In the genomic region with DNA sequence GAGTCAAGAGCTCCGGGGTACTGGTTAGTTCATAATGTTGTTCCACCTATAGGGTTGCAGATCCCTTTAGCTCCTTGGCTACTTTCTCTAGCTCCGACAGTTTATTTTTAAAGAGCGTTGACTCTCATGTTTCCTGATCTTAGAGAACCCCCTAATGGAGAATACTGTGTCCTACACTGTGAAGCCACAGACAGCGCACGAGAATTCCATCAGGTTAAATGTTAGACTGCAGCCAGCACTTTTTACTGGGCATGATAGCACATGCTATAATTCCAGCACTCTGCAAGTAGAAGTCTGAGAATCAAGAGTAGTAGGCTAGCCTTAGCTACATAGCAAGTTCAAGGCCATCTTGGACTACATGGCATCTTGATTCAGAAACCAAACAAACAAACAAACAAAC, we compare ENCODE assay signal across 8 mouse cellular contexts. TPM values are rescaled to one million over a fixed set of nuclear protein-coding genes. Genes with fewer than 3 reads are reported as not detected.
DNase-seq lines count a peak whose midpoint lies in the region; ATAC-seq lines count a peak whose summit lies in the region.

No protein-coding gene starts in this region.

- peak; percentile 84 for ATAC-seq in cerebellum, adult (ENCODE audit: insufficient number of reproducible peaks, low FRiP score, low TSS enrichment)
- ATAC-seq in neural tube, embryonic 11.5 days (ENCODE audit: insufficient read depth, low FRiP score, low TSS enrichment), result no peak
- peak; percentile 90 for ATAC-seq in hindbrain, embryonic 15.5 days (ENCODE audit: low FRiP score, low read depth)

- no peak overlapping the region for H3K4me3 ChIP-seq in neural tube, embryonic 11.5 days (ENCODE audit: low read depth, low read length)
- H3K4me3 ChIP-seq in hindbrain, embryonic 15.5 days, result no peak overlapping the region

- H3K4me2 ChIP-seq in neural tube, embryonic 11.5 days (ENCODE audit: low read depth), result no peak overlapping the region
- H3K4me2 ChIP-seq in hindbrain, embryonic 15.5 days, result no peak overlapping the region

- no peak for DNase-seq in cerebellum, postnatal 4 days (ENCODE audit: low spot score in 2 of 2)
- DNase-seq in neural tube, embryonic 11.5 days (ENCODE audit: low spot score), result peak; percentile 45
- DNase-seq in neural tube, embryonic 10.5 days (ENCODE audit: extremely low spot score, low spot score), result no peak
- DNase-seq in lung, postnatal 25 days (ENCODE audit: low spot score), result peak; percentile 48
- peak; percentile 29 for DNase-seq in yolk sac, embryonic 10.5 days (ENCODE audit: low spot score)
- DNase-seq in frontal cortex, postnatal 10 days (ENCODE audit: low spot score in 2 of 2), result no peak

- H3K9me3 ChIP-seq in neural tube, embryonic 11.5 days (ENCODE audit: control insufficient read depth, low read length), result no peaks in the 10 kb centered on the region
- H3K9me3 ChIP-seq in hindbrain, embryonic 15.5 days, result no peaks in the 10 kb centered on the region

- H3K36me3 ChIP-seq in neural tube, embryonic 11.5 days (ENCODE audit: control insufficient read depth, insufficient read depth, low read length), result no peaks in the 10 kb centered on the region
- no peaks in the 10 kb centered on the region for H3K36me3 ChIP-seq in hindbrain, embryonic 15.5 days

- H3K9ac ChIP-seq in neural tube, embryonic 11.5 days (ENCODE audit: low read length), result no peak overlapping the region
- no peak overlapping the region for H3K9ac ChIP-seq in hindbrain, embryonic 15.5 days

- no peaks in the 10 kb centered on the region for H3K4me1 ChIP-seq in neural tube, embryonic 11.5 days (ENCODE audit: control insufficient read depth, insufficient read depth, low read length)
- H3K4me1 ChIP-seq in hindbrain, embryonic 15.5 days (replicated peaks), result no peaks in the 10 kb centered on the region

- H3K27me3 ChIP-seq in neural tube, embryonic 11.5 days (ENCODE audit: control insufficient read depth, insufficient read depth, low read length), result no peaks in the 10 kb centered on the region
- H3K27me3 ChIP-seq in hindbrain, embryonic 15.5 days, result no peaks in the 10 kb centered on the region

- WGBS in neural tube, embryonic 11.5 days, result 45% methylated on average over 5 of the region's 5 CpGs
- WGBS in hindbrain, embryonic 15.5 days, result 38% methylated on average over 5 of the region's 5 CpGs

- no peak overlapping the region for H3K27ac ChIP-seq in neural tube, embryonic 11.5 days (ENCODE audit: low read depth, low read length)
- no peak overlapping the region for H3K27ac ChIP-seq in hindbrain, embryonic 15.5 days (replicated peaks)

RNA-seq across cellular contexts. Expression of a gene that starts 24.8 kb away (rescaled TPM):
- polyA plus RNA-seq in neural tube, embryonic 11.5 days (2014; fragmentation: Nextera tagmentation; extraction: Ambion mirVana), result 36.4 and 37.7 TPM in 2 replicates
- polyA plus RNA-seq in hindbrain, embryonic 15.5 days (2015; fragmentation: Nextera tagmentation; extraction: Ambion mirVana), result 37.7 and 38.8 TPM in 2 replicates

Comparison
In these comparisons a context has a peak if more than half of its experiments do, and no peak if none do; other contexts are left out.
1. DNase-seq: peak in neural tube, embryonic 11.5 days (single experiment), lung, postnatal 25 days (single experiment) and yolk sac, embryonic 10.5 days (single experiment); none in cerebellum, postnatal 4 days (0 of 2), neural tube, embryonic 10.5 days (single experiment) and frontal cortex, postnatal 10 days (0 of 2).